In genomic region chr9:88599206-88600162, GRCm38 (mm10) we compare ENCODE assay signal across 8 mouse cellular contexts. TPM values are rescaled to one million over a fixed set of nuclear protein-coding genes. Genes with fewer than 3 reads are reported as not detected.
DNase-seq lines count a peak whose midpoint lies in the region; ATAC-seq and TF ChIP-seq lines count a peak whose summit lies in the region.
"Not testable (repeated sequence)": the region's sequence is repeated elsewhere in the genome, so short reads cannot be mapped to it uniquely, and the experiment has no call there.

No protein-coding gene starts in this region.

- peak; percentile 99 for ATAC-seq in embryonic facial prominence, embryonic 14.5 days (ENCODE audit: low read depth)
- ATAC-seq in limb, embryonic 14.5 days (ENCODE audit: low FRiP score, low read depth): peak; percentile 99
- peak; percentile 99 for ATAC-seq in midbrain, postnatal 0 days (ENCODE audit: low FRiP score)

- not testable (repeated sequence) for H3K27ac ChIP-seq in embryonic facial prominence, embryonic 14.5 days (replicated peaks; ENCODE audit: low read depth, low read length); limb, embryonic 14.5 days (replicated peaks; ENCODE audit: low read depth, low read length); midbrain, postnatal 0 days (ENCODE audit: low read depth, low read length)

- H3K9me3 ChIP-seq in embryonic facial prominence, embryonic 14.5 days (ENCODE audit: control insufficient read depth, low read length); limb, embryonic 14.5 days (ENCODE audit: control insufficient read depth, low read length); midbrain, postnatal 0 days (ENCODE audit: low read length): not testable (repeated sequence)

- WGBS in embryonic facial prominence, embryonic 14.5 days: under 1% methylated on average over 38 of the region's 50 CpGs
- 2% methylated on average over 40 of the region's 50 CpGs for WGBS in limb, embryonic 14.5 days
- WGBS in midbrain, postnatal 0 days: 2% methylated on average over 43 of the region's 50 CpGs

- peak; percentile 49 for DNase-seq in 3134 (ENCODE audit: extremely low read depth, insufficient read length, low spot score)
- DNase-seq in adrenal gland, postnatal 36 days: peak; percentile 100
- peak; percentile 96 for DNase-seq in embryonic facial prominence, embryonic 14.5 days (ENCODE audit: low spot score)
- peak; percentile 99 for DNase-seq in heart, adult 8-10 months (ENCODE audit: low spot score)
- peak; percentile 99 for DNase-seq in kidney, adult 9 months
- peak; percentile 91 for DNase-seq in limb, embryonic 14.5 days (ENCODE audit: low spot score)
- peak; percentile 92 for DNase-seq in midbrain, postnatal 0 days (ENCODE audit: low spot score)
- peak; percentile 93 to 94 for DNase-seq in spleen, postnatal 14 days (ENCODE audit: low spot score in 2 of 2)

- TF ChIP-seq POLR2A in limb, embryonic 14.5 days (IDR thresholded peaks at IDR 0.05; ENCODE audit: borderline replicate concordance, extremely low read depth, insufficient read depth, insufficient read length): not testable (repeated sequence)

- not testable (repeated sequence) for H3K27me3 ChIP-seq in embryonic facial prominence, embryonic 14.5 days (replicated peaks; ENCODE audit: control insufficient read depth, insufficient read depth, low read length); limb, embryonic 14.5 days (ENCODE audit: control insufficient read depth, insufficient read depth, low read length); midbrain, postnatal 0 days (ENCODE audit: insufficient read depth, low read length)

- not testable (repeated sequence) for TF ChIP-seq CTCF in midbrain, postnatal 0 days (IDR thresholded peaks at IDR 0.05)

- not testable (repeated sequence) for H3K4me1 ChIP-seq in embryonic facial prominence, embryonic 14.5 days (ENCODE audit: control insufficient read depth, insufficient read depth, low read length); limb, embryonic 14.5 days (ENCODE audit: control insufficient read depth, insufficient read depth, low read length); midbrain, postnatal 0 days (ENCODE audit: insufficient read depth, low read length)

- peak overlapping the region; percentile 55 for H3K4me2 ChIP-seq in embryonic facial prominence, embryonic 14.5 days (ENCODE audit: low read depth, low read length)
- peak overlapping the region; percentile 47 for H3K4me2 ChIP-seq in limb, embryonic 14.5 days (replicated peaks; ENCODE audit: low read depth, low read length, severe bottlenecking)
- H3K4me2 ChIP-seq in midbrain, postnatal 0 days (ENCODE audit: low read depth, low read length, poor library complexity, severe bottlenecking): peak overlapping the region; percentile 46

- H3K4me3 ChIP-seq in embryonic facial prominence, embryonic 14.5 days (ENCODE audit: low read depth, low read length): peak overlapping the region; percentile 35
- peak overlapping the region; percentile 31 for H3K4me3 ChIP-seq in limb, embryonic 14.5 days (replicated peaks; ENCODE audit: low read length)
- H3K4me3 ChIP-seq in midbrain, postnatal 0 days (ENCODE audit: low read depth, low read length): peak overlapping the region; percentile 38

- H3K9ac ChIP-seq in embryonic facial prominence, embryonic 14.5 days (ENCODE audit: low read depth, low read length): peak overlapping the region; percentile 49; the same call in 1 of the 2 replicates
- not testable (repeated sequence) for H3K9ac ChIP-seq in limb, embryonic 14.5 days (ENCODE audit: low read depth, low read length, severe bottlenecking); midbrain, postnatal 0 days (replicated peaks; ENCODE audit: low read length, poor library complexity, severe bottlenecking)

- not testable (repeated sequence) for H3K36me3 ChIP-seq in embryonic facial prominence, embryonic 14.5 days (ENCODE audit: control insufficient read depth, insufficient read depth, low read length); limb, embryonic 14.5 days (ENCODE audit: control insufficient read depth, insufficient read depth, low read length); midbrain, postnatal 0 days (ENCODE audit: insufficient read depth, low read length)

RNA-seq across cellular contexts. Expression of gene Trim43a, which starts 18.8 kb away (rescaled TPM):
- under 1 TPM; 0.36 to 0.76 TPM for total RNA-seq in adrenal gland, postnatal 36 days (2021)
- not detected in 2 replicates for polyA plus RNA-seq in embryonic facial prominence, embryonic 14.5 days (2014; fragmentation: Nextera tagmentation; extraction: Ambion mirVana)
- total RNA-seq in heart, adult 8-10 months (2022): not detected
- polyA plus RNA-seq in limb, embryonic 14.5 days (2012; rRNA removed): 0.05 and 0.15 TPM in 2 replicates
- polyA plus RNA-seq in limb, embryonic 14.5 days (2014; fragmentation: Nextera tagmentation; extraction: Ambion mirVana): not detected in 2 replicates
- total RNA-seq in midbrain, postnatal 0 days (2014; rRNA removed): 0.99 TPM in 1 of 2 replicates, not detected in the other
- polyA plus RNA-seq in midbrain, postnatal 0 days (2015; fragmentation: Nextera tagmentation; extraction: Ambion mirVana): 0.07 and 0.29 TPM in 2 replicates

RNA-seq across cellular contexts. Expression of gene Zfp949, which starts 51.7 kb away (rescaled TPM):
- total RNA-seq in adrenal gland, postnatal 36 days (2021): 1 to 10 TPM; 7.7 to 8.8 TPM
- polyA plus RNA-seq in embryonic facial prominence, embryonic 14.5 days (2014; fragmentation: Nextera tagmentation; extraction: Ambion mirVana): 9.0 and 10.5 TPM in 2 replicates
- total RNA-seq in heart, adult 8-10 months (2022): 1 to 10 TPM; 5.4 to 8.6 (median 6.0) TPM
- 8.2 TPM in 2 replicates for polyA plus RNA-seq in limb, embryonic 14.5 days (2012; rRNA removed)
- 10.1 and 12.4 TPM in 2 replicates for polyA plus RNA-seq in limb, embryonic 14.5 days (2014; fragmentation: Nextera tagmentation; extraction: Ambion mirVana)
- total RNA-seq in midbrain, postnatal 0 days (2014; rRNA removed): 11.1 and 16.5 TPM in 2 replicates
- polyA plus RNA-seq in midbrain, postnatal 0 days (2015; fragmentation: Nextera tagmentation; extraction: Ambion mirVana): 14.9 and 15.1 TPM in 2 replicates

Comparison
In these comparisons a context has a peak if more than half of its experiments do, and no peak if none do; other contexts are left out.
1. DNase-seq: peak in every context shown above with its lines; median percentile 100 in adrenal gland, postnatal 36 days; 99 in heart, adult 8-10 months; 99 in kidney, adult 9 months; 96 in embryonic facial prominence, embryonic 14.5 days; 94 in spleen, postnatal 14 days; 92 in midbrain, postnatal 0 days; 91 in limb, embryonic 14.5 days; 49 in 3134.